Mouse (Mus musculus): ENCODE measurements around the gene Rtp4.

Gene Rtp4

DNA sequence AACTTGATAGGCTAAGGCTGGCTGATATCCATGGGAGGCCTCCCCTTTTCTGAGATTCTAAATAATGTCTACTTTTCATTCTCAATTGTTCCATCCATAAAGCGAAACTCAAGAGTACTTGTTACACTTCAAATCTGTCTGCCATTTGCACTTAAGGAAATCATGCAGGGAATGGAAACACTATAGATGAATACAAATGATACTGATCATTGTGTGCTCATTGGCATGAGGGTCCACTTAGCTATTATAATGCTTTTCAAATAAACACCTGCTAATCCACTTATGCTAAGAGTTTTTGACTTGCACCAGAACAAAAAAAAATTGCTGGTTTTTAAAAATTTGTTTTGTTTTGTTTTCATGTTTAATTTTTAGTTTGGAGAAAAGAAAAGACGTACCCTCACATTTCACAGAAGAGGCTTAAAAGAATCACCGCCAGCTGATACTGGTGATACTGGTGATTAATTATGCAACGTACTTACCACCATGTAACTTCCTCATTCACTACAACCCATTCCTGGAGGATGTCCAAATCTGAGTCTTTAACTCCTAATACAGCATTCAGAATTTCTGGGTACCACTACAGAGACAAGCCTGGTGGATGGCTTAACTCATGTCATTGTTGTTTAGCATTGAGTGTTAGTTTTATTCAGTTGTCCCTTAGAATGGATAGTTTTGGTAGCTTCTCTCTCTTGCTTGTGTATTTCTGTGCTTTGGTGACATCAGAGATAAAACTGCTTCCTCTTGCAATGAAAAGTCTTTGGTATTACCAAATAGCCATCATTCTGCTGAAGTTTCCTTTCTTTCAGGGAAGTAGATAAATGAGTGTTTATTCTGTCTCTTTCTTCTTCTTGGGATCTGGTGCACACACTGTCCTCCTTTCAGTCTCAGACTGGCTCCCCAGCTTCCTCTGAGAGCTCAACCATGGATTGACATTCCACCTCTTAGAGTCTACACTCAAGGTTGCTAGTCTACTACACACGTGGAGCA is 71.3 kb downstream of the Rtp4 start:
- peak; percentile 15 for DNase-seq (ENCODE audit: low read depth)

GRCm38 (mm10) chr16:23592501-23592900 is 72.4 kb downstream of the Rtp4 start:
- DNase-seq (ENCODE audit: low read depth), result no peak

DNA sequence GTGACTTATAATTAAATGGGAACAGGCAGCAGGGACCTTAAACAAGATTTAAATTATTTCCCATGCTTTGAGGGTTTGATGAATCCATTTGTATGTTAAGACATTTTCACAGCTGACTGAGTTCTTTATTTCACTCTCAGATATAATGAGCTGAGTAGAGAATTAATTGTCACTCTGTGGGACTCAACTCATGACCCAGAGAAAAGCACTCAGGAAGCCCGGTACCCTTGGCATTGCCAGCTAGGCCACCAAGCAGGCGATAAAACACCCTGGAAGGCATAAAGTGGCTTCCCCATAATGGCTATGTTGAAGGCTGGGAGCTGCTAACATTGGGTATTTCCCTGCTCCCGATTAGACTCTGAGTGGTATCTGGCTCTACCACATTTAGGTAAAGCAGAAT is 76.6 kb downstream of the Rtp4 start:
- no peak for DNase-seq (ENCODE audit: low read depth)

DNA sequence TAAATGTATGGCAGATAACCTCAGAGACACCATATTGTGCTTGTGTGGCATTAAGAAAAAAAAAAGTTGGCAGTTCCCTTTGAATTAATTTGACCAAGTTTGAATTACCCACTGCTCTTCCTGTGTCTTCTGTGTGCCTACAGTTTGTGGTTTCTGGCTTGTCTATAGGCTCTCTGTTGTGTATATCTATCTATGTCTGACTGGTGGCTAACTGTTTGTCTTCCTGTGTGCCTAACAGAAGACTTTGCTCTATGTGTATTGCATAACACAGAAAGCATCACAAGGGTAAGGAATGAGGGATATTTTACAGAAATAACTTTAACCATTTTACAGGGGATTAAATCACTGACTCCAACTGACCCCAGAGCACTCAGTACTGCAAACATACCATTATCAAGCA is 77.9 kb downstream of the Rtp4 start:
- peak; percentile 8 for DNase-seq (ENCODE audit: low read depth)

DNA sequence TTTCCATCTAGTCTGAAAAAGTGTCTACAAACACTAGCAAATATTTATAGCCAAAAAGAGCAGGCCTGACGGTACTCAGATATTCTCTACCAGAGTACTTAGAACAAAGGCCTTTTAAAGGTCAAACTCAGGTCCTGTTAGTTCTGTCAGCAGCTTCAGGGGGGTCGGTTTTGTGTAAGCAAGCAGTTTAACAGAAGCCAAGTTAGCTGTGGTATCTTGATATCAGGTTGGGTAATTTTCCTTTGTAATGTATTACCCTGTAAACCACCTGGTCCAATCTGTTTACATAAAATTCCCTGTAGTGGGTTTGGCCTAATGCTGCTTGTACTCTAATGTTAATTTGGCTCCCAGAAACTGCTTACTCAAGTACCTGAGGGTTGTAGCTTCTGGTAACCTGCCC is 86.1 kb downstream of the Rtp4 start:
- DNase-seq (ENCODE audit: low read depth), result no peak

DNA sequence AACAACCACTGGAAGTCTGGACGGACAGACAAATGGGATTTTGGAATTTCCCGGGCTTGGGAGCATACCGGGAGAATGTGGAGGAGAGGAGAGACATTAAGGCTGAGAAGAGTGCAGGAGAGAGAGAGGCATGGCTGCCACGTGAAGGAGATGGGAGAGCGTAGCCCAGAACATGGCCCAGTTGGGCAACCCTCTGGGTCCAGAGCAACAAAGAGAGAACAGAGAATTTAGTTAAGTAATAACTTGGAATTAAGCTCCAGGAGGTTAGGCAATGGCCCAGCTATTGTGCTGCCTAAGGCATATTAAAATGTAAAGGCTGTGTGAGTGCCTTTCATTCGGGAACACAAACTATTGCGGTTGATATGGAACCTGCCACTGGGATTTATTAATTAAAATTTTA is 86.6 kb downstream of the Rtp4 start:
- DNase-seq (ENCODE audit: low read depth), result no peak

GRCm38 (mm10) chr16:23607911-23608410 is 87.9 kb downstream of the Rtp4 start:
- DNase-seq (ENCODE audit: low read depth), result no peak

GRCm38 (mm10) chr16:23609748-23610185 is 89.7 kb downstream of the Rtp4 start:
- DNase-seq (ENCODE audit: low read depth), result peak; percentile 18

- no peak for DNase-seq (ENCODE audit: low read depth)
These were observed 104.1 kb downstream of the Rtp4 start for GRCm38 (mm10) chr16:23624205-23624604.

DNA sequence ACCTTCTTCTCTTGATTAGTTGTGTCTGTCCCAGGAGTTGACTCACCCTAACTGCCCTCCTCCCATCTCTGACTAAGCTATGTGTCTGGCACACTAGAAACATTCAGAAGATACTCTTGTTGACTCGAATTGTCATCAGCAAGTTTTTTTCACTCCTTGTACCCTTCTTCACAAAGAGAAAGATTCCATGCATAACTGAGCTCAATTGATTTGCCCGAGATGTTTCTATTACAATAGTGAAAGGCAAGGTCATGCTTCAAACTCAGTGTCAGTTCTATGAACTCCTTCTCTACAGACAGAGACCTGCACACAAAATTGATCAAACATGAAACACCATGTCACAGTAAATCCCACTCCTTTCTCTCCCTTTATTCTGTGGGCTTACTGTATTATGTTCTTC is 111.4 kb downstream of the Rtp4 start:
- no peak for DNase-seq (ENCODE audit: low read depth)

GRCm38 (mm10) chr16:23632681-23633080 is 112.6 kb downstream of the Rtp4 start:
- DNase-seq (ENCODE audit: low read depth), result no peak

GRCm38 (mm10) chr16:23653028-23653427 is 132.9 kb downstream of the Rtp4 start:
- DNase-seq (ENCODE audit: low read depth), result no peak

DNA sequence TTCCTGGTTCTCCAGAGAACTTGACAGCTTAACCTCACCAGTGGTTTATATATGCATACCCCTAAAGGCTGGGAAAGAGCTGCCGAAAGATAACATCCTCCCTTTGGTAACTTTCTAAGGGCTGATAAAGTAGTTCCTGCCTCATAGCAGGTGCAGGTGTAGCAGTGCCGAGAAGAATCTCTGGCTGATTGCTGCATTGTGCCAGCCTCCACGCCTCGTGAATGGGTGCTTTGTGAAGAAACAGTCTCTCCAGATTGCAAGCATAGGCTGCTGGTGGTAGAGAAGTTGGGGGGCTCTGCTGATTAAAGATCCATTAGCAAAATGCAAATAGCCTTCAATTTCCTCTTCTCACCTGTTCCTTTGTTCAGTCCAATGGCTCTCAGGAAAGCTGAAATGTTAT is 133.4 kb downstream of the Rtp4 start:
- no peak for DNase-seq (ENCODE audit: low read depth)

GRCm38 (mm10) chr16:23659597-23660531 is 139.8 kb downstream of the Rtp4 start:
- DNase-seq (ENCODE audit: low read depth), result no peak

Data from 416B (cell line).